Mouse (Mus musculus) neural tube, embryonic 13.5 days (tissue): ENCODE results near the gene Tgfbr3. TPM values are rescaled to one million over a fixed set of nuclear protein-coding genes. Genes with fewer than 3 reads are reported as not detected.

ENCODE experiments used
- ATAC-seq: fragments of 200-750 bp; cut with Nextera tagmentation; 2 replicates; pipeline ENCODE4 v1.8.0; 2017; ENCODE audit warnings: low read depth, mild to moderate bottlenecking, moderate TSS enrichment, moderate library complexity
- H3K27ac ChIP-seq: fragments of 300-500 bp; sonication (generic); replicated peaks from 2 replicates; pipeline ENCODE4 v1.5.1; 2015; ENCODE audit warnings: moderate library complexity, mild to moderate bottlenecking, inconsistent platforms
- H3K27me3 ChIP-seq: fragments of 300-500 bp; sonication (generic); 2 replicates; pipeline ENCODE4 v1.6.1; 2015; ENCODE audit warnings: mild to moderate bottlenecking, inconsistent platforms
- H3K36me3 ChIP-seq: fragments of 300-500 bp; sonication (generic); 2 replicates; pipeline ENCODE4 v1.6.1; 2015; ENCODE audit warnings: mild to moderate bottlenecking, inconsistent platforms
- H3K4me1 ChIP-seq: fragments of 300-500 bp; sonication (generic); replicated peaks from 2 replicates; pipeline ENCODE4 v1.6.1; 2015; ENCODE audit warnings: inconsistent platforms
- H3K4me2 ChIP-seq: fragments of 300-500 bp; sonication (generic); 2 replicates; pipeline ENCODE4 v1.6.1; 2015; ENCODE audit warnings: inconsistent platforms, mild to moderate bottlenecking, moderate library complexity
- H3K4me3 ChIP-seq: fragments of 300-500 bp; sonication (generic); 2 replicates; pipeline ENCODE4 v1.5.1; 2015; ENCODE audit warnings: mild to moderate bottlenecking, inconsistent platforms
- H3K9ac ChIP-seq: fragments of 300-500 bp; sonication (generic); 2 replicates; pipeline ENCODE4 v1.6.1; 2015; ENCODE audit warnings: moderate library complexity, mild to moderate bottlenecking, inconsistent platforms
- H3K9me3 ChIP-seq: fragments of 300-500 bp; sonication (generic); 2 replicates; pipeline ENCODE4 v1.6.1; 2016; ENCODE audit warnings: inconsistent platforms
- whole genome bisulfite sequencing: fragments of 180-500 bp; shearing (Covaris S2); methylation state at CpG from one replicate; pipeline ENCODE4 v1.1.7; 2015; 5-methylcytosine and 5-hydroxymethylcytosine counted together
- polyA plus RNA-seq: library from polyadenylated mRNA; unstranded; fragments of >200 nt; fragmentation: Nextera tagmentation; extraction: Ambion mirVana; gene quantifications from 2 replicates; pipeline ENCODE4 v1.2.1, GENCODE M21; 2015

The Tgfbr3 gene
- polyA plus RNA-seq, 1 experiment from 2014 or later: 6.9 TPM

DNA sequence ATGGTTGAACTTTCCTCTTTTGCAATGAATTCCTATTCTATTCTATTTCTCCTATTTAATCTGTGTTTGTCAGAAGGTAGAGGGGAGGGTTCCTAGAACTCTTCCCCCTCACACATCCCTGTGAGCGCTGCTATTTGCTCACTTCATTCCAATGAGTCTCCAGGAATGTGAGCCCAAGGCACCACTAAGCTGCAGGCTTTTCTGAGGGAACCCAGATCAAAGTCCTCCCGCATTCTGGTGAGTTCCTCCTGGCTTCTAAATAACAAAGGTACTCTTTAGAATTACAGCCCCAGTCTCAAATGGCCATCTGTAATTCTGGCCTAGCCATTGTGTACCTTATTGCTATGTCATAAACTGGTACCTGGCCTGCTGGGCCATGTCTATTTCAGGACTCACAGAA is 72.3 kb downstream of the Tgfbr3 start:
- WGBS: 29% methylated on average over 2 of the region's 2 CpGs

DNA sequence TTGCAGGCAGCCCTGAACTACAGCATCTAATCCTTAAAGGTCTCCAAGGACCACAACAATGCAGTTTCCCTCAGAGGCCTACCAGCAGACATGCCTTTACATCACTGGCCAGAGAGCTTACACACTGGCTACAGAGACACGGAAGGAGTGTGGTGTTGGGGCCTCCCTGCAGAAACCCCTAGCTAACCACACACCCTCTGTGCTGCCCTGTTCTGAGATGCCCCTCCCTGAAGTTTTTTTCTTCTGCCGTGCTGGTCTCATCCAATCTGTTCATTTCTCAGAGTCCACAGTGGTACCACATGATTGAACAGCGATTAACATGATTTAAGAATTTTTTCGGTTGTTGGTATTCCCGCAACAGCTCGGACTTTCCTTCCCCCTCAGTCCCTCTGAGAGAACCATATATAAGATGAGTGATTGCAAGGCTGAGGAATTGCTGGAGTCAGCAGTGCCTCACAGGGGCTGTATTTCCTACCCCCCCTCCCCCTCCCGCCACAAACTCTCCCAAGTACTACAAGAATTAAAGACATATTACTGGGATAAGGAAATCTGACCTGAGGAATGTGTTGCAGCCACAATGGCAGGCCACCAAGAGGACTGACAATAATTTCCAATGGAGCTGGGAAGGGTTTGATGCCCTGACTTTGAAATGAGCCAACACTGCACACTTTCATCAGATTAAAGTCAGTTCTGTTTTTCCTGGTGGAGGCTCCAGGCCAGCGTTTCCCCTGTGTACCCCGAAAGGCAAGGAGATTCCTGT is 75.9 kb downstream of the Tgfbr3 start:
- H3K36me3 ChIP-seq: no peaks in the 10 kb centered on the region
- WGBS: 82% methylated on average over 9 of the region's 9 CpGs

More for the DNA sequence above, 72.3 kb downstream of the Tgfbr3 start:
- Histone ChIP-seq H3K36me3 (no peaks in the 10 kb centered on the region), H3K4me2 (no peak overlapping the region), H3K27me3 (no peaks in the 10 kb centered on the region), H3K9ac (no peak overlapping the region), H3K4me3 (no peak overlapping the region), H3K9me3 (no peaks in the 10 kb centered on the region), H3K4me1 (peaks cover 24% of the 10 kb centered on the region), H3K27ac (no peak overlapping the region)
- no peak for ATAC-seq

GRCm38 (mm10) chr5:107211830-107212370 is 77.5 kb downstream of the Tgfbr3 start:
- no peak overlapping the region for H3K27ac ChIP-seq
- 87% methylated on average over 10 of the region's 10 CpGs for WGBS
- H3K4me1 ChIP-seq: no peaks in the 10 kb centered on the region
- H3K9me3 ChIP-seq: no peaks in the 10 kb centered on the region
- H3K4me3 ChIP-seq: no peak overlapping the region
- H3K9ac ChIP-seq: no peak overlapping the region
- no peaks in the 10 kb centered on the region for H3K36me3 ChIP-seq
- no peak for ATAC-seq
- no peak overlapping the region for H3K4me2 ChIP-seq
- no peaks in the 10 kb centered on the region for H3K27me3 ChIP-seq

More for the DNA sequence above, 75.9 kb downstream of the Tgfbr3 start:
- no peak overlapping the region for H3K9ac ChIP-seq
- H3K4me3 ChIP-seq: no peak overlapping the region
- no peak overlapping the region for H3K27ac ChIP-seq
- H3K27me3 ChIP-seq: no peaks in the 10 kb centered on the region
- ATAC-seq: no peak
- H3K9me3 ChIP-seq: no peaks in the 10 kb centered on the region
- H3K4me1 ChIP-seq: 0 out of 2 replicates have a peak, but pooled peaks cover 4% of the 10 kb centered on the region
- no peak overlapping the region for H3K4me2 ChIP-seq

GRCm38 (mm10) chr5:107210040-107210439 is 79.4 kb downstream of the Tgfbr3 start:
- H3K27ac ChIP-seq: no peak overlapping the region
- H3K4me1 ChIP-seq: no peaks in the 10 kb centered on the region
- no peak overlapping the region for H3K9ac ChIP-seq
- H3K4me3 ChIP-seq: no peak overlapping the region
- no peak overlapping the region for H3K4me2 ChIP-seq
- no peaks in the 10 kb centered on the region for H3K36me3 ChIP-seq
- WGBS: 83% methylated on average over 2 of the region's 2 CpGs
- H3K9me3 ChIP-seq: no peaks in the 10 kb centered on the region
- no peaks in the 10 kb centered on the region for H3K27me3 ChIP-seq
- ATAC-seq: no peak

DNA sequence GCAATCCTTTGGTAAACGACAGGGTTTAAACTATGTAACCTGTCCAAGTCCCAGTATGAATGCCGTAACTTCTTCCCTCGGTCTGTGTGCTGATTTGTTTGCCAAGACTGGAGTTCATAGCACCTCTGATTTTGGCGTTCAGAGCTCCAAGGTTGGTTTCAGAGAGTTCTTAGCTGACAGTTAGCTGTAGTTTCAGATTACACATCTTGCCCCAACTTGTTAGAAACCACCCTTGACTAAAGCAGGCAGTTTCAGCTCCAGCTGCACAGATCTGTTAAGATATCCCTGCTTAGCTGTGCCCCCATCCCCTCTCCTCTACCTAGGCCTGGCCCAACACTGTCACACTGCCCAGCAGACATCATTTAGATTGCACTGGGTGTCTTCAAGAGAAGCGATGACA is 81.5 kb downstream of the Tgfbr3 start:
- 78% methylated on average over 5 of the region's 5 CpGs for WGBS
- Histone ChIP-seq H3K9me3 (no peaks in the 10 kb centered on the region), H3K36me3 (no peaks in the 10 kb centered on the region), H3K27me3 (no peaks in the 10 kb centered on the region), H3K4me2 (no peak overlapping the region), H3K4me1 (no peaks in the 10 kb centered on the region), H3K27ac (no peak overlapping the region), H3K9ac (no peak overlapping the region), H3K4me3 (no peak overlapping the region)
- ATAC-seq: no peak

DNA sequence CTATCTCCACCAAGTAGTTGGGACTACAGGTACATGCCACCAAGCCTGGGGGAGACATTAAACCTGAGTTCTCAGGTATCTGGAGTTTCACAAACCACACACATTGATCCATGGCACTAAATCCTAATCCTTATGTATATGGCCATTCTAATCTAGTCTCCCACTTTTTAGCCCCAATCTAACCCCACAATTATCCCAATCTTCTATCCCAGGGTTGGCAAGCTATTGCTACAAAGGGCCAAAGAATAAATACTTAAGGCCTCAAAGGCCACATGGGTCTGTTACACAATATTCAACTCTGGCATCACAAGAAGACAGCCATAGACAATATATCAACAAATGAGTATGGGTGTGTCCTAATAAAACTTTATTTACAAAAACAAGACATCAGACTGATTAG is 85.1 kb downstream of the Tgfbr3 start:
- Histone ChIP-seq H3K4me1 (peaks cover 12% of the 10 kb centered on the region), H3K4me2 (no peak overlapping the region), H3K9ac (no peak overlapping the region), H3K9me3 (no peaks in the 10 kb centered on the region), H3K27me3 (no peaks in the 10 kb centered on the region), H3K27ac (no peak overlapping the region), H3K4me3 (no peak overlapping the region), H3K36me3 (no peaks in the 10 kb centered on the region)
- no peak for ATAC-seq

DNA sequence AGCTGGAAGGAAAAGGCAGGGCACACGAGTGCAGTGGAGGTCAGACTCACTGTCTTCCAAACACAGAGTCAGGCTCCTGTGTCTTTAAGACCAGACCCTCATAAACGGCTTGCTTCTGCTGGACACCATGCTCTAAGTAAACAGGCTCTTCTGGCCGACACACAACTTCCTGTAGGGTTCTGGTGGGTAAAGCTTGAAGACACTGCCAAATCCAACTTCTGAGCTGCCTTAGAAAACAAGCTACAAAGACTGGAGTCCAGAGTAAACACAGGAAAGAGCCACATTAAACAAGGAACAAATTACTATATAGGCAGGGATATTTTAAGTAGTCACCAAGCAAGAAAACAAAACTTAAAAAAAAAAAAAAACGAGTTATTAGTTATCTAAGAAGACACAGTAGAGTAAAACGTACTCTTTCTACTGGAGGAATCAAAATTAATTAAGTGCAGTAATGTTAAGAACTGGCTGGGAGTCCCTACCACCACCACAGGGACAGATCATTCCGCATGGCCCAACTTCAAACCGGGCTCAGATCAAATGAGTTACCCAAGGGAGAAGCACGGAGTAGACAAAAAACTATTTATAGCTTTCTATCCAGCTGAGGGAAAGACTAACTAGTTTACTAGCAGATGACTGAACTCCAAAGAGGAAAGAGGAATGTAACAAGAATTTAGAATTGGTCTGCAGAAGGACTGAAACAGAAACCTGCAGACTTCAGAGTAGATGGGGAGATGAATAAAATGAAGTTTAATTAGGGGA is 86.4 kb downstream of the Tgfbr3 start:
- Histone ChIP-seq H3K27ac (no peak overlapping the region; the same call in 1 of the 2 replicates), H3K9ac (no peak overlapping the region), H3K4me3 (no peak overlapping the region), H3K9me3 (no peaks in the 10 kb centered on the region), H3K4me2 (no peak overlapping the region), H3K27me3 (no peaks in the 10 kb centered on the region), H3K4me1 (peaks cover 12% of the 10 kb centered on the region), H3K36me3 (no peaks in the 10 kb centered on the region)
- 43% methylated on average over 8 of the region's 8 CpGs for WGBS
- no peak for ATAC-seq

DNA sequence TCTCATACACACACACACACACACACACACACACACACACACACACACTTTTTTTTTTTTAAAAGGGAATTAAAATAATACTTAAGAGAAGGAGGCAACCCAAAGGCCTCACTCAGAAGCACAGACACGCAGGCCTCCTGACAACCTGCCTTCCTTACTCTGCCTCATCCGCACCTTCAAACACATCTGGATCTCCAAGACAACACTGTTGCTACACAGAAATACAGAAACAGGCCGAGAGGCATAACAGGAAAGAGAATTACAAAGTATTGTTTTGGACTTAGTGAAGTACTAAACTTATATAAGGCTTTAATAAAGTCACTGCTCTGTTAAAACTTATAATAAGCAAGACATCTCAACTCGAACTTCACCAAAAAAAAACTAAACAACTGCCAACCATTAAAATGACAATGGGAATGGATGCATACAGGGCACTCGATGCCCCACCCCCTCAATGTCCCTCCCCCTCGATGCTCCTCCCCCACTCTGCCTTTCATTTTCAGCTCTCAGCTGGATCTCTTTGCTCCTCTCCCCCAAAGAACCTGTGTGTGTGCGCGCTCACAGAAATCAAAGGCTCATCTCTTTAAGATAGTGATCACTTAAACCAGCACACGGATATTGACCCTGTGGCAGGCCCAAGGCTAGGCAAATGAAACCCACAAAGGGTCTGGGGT is 87.8 kb downstream of the Tgfbr3 start:
- Histone ChIP-seq H3K36me3 (no peaks in the 10 kb centered on the region), H3K9ac (no peak overlapping the region), H3K4me1 (peaks cover 12% of the 10 kb centered on the region), H3K27ac (no peak overlapping the region), H3K27me3 (no peaks in the 10 kb centered on the region), H3K9me3 (no peaks in the 10 kb centered on the region), H3K4me2 (no peak overlapping the region), H3K4me3 (no peak overlapping the region)
- no peak for ATAC-seq
- WGBS: 59% methylated on average over 9 of the region's 9 CpGs

DNA sequence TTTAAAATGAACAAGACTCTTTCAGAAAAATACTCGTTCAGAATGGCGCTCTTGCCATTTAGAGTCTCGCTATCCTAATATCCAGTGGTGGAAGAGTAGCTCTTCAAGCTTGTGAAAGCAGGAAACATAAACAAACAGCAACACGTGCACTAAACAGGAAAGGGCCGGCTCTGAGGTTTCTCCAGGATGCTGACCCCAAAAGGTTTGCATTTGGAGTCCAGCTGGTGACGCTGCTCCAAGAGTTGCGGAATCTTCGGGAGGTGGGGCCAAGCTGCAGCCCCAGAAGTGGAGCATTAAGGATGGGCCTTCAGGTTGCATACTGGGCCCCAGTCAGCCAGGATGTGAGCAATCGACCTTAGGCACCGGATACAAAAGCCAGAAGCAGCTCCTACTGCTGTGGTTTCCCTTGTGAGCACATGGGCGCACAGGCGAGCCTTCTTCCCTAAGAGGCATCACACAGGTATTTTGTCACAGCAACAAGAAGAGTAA is 88.5 kb downstream of the Tgfbr3 start:
- WGBS: 69% methylated on average over 12 of the region's 12 CpGs
- Histone ChIP-seq H3K9me3 (no peaks in the 10 kb centered on the region), H3K9ac (no peak overlapping the region), H3K4me3 (no peak overlapping the region), H3K27ac (0 out of 2 replicates have a peak overlapping the region, but pooled peaks have one; percentile 29), H3K4me1 (peaks cover 14% of the 10 kb centered on the region), H3K4me2 (no peak overlapping the region), H3K36me3 (no peaks in the 10 kb centered on the region), H3K27me3 (no peaks in the 10 kb centered on the region)
- no peak for ATAC-seq

GRCm38 (mm10) chr5:107200221-107200635 is 89.2 kb downstream of the Tgfbr3 start:
- no peaks in the 10 kb centered on the region for H3K27me3 ChIP-seq
- no peak overlapping the region for H3K4me3 ChIP-seq
- H3K4me2 ChIP-seq: no peak overlapping the region
- no peak overlapping the region for H3K9ac ChIP-seq
- no peak for ATAC-seq
- H3K9me3 ChIP-seq: no peaks in the 10 kb centered on the region
- H3K4me1 ChIP-seq: peaks cover 21% of the 10 kb centered on the region
- 80% methylated on average over 10 of the region's 10 CpGs for WGBS
- 0 out of 2 replicates have a peak overlapping the region, but pooled peaks have one; percentile 29 for H3K27ac ChIP-seq
- H3K36me3 ChIP-seq: no peaks in the 10 kb centered on the region

DNA sequence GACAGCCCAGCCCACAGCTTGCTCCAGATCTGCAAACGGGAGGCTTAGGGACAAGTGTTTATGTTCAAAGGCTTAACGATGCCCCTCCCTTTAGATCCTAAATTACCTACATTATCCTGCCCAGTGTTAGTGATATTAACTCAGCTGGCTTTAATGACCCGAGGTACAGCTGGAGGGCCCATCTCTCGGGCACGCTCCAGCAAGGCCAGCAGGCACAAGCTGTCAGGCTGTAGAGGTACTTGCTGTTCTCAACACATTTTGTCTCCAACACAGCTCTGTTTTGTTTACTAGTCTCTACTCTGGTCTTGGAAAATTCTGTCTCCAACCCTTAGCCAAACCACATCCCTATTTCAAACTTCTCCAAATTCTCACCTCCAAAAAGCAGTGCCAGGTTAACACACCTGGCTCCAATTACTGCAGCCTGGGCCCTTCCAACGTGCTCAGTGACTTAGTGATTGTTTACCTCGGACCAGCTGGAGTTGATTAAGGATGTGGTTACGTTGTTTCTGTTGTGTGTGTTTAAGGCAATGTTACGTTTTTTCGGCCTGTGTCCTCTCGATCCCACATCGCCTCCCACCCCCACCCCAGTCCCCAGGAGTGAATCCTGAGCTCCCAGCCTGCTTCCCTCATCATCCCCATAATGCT is 93.6 kb downstream of the Tgfbr3 start:
- no peaks in the 10 kb centered on the region for H3K36me3 ChIP-seq
- H3K27ac ChIP-seq: no peak overlapping the region
- H3K9me3 ChIP-seq: no peaks in the 10 kb centered on the region
- no peak overlapping the region for H3K9ac ChIP-seq
- H3K4me1 ChIP-seq: peaks cover 19% of the 10 kb centered on the region
- no peak for ATAC-seq
- H3K27me3 ChIP-seq: no peaks in the 10 kb centered on the region
- H3K4me3 ChIP-seq: no peak overlapping the region
- 43% methylated on average over 12 of the region's 12 CpGs for WGBS
- H3K4me2 ChIP-seq: no peak overlapping the region
